Mouse (Mus musculus): ENCODE data around the gene Vmn1r20. TPM values are rescaled to one million over a fixed set of nuclear protein-coding genes. Genes with fewer than 3 reads are reported as not detected.
"Not testable (repeated sequence)": the region's sequence is repeated elsewhere in the genome, so short reads cannot be mapped to it uniquely, and the experiment has no call there.

Gene Vmn1r20
- polyA plus RNA-seq (2015; fragmentation: Nextera tagmentation; extraction: Ambion mirVana), result not detected in 2 replicates

DNA sequence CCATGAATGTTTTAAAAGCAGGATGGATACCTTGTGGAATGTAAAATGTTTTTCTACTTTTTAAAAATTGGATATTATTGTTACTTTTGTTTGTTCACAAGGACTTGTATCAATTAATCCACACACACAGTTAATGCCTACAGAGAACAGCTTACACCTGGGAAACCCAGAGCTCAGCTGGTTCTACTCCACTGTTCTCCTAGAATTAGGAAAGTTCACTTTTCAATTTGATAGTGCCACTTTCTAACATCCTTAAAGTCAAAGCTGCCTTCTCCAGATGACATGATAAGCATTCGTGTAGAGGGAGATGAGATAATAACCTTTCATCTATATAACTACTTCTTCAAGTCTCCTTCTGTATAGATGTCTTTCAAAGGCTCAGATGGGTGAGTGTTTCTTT lies at the start of gene Vmn1r20:
Gene Vmn1r20, plus strand, starts transcription at position 301 of the 400 bp plus-strand sequence.
- WGBS, result 67% methylated on average over 1 of the region's 1 CpGs
- ATAC-seq (ENCODE audit: insufficient number of reproducible peaks, insufficient read depth, low FRiP score, low TSS enrichment, low read depth), result no peak
- H3K36me3 ChIP-seq, result no peaks in the 10 kb centered on the region
- H3K4me3 ChIP-seq, result no peak within 1 kb of the TSS
- no peaks in the 10 kb centered on the region for H3K4me1 ChIP-seq
- no peaks in the 10 kb centered on the region for H3K27me3 ChIP-seq
- H3K27ac ChIP-seq, result no peak within 1 kb of the TSS
- H3K9ac ChIP-seq, result no peak within 1 kb of the TSS
- H3K9me3 ChIP-seq, result no peaks in the 10 kb centered on the region
- H3K4me2 ChIP-seq, result no peak within 1 kb of the TSS

DNA sequence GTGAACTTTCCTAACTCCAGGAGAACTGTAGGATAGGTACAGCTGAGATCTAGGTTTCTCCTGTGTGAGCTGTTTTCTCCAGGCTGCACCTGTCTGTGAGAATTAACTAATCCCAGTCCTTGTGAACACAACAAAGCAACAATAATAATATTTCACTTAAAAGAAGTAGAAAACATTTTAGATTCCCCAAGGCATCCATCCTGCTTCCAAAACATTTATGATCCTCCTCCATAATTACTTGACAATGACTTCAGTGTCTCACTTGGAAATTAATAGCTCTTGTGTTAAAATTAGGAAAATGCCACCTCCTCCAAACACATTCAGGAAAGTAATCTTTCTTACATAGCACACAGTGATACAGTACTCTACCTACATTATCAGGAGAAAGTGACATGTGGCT lies 33.0 kb upstream of the Vmn1r20 start, which contains the start of gene Vmn1r18:
Gene Vmn1r18, minus strand, starts transcription at position 101 of the 400 bp plus-strand sequence.
- H3K4me2 ChIP-seq, result no peak within 1 kb of the TSS
- ATAC-seq (ENCODE audit: insufficient number of reproducible peaks, insufficient read depth, low FRiP score, low TSS enrichment, low read depth), result no peak
- no peak within 1 kb of the TSS for H3K4me3 ChIP-seq
- no peaks in the 10 kb centered on the region for H3K27me3 ChIP-seq
- H3K9ac ChIP-seq, result no peak within 1 kb of the TSS
- no peaks in the 10 kb centered on the region for H3K36me3 ChIP-seq
- H3K27ac ChIP-seq, result no peak within 1 kb of the TSS
- H3K4me1 ChIP-seq, result no peaks in the 10 kb centered on the region
- H3K9me3 ChIP-seq, result no peaks in the 10 kb centered on the region

DNA sequence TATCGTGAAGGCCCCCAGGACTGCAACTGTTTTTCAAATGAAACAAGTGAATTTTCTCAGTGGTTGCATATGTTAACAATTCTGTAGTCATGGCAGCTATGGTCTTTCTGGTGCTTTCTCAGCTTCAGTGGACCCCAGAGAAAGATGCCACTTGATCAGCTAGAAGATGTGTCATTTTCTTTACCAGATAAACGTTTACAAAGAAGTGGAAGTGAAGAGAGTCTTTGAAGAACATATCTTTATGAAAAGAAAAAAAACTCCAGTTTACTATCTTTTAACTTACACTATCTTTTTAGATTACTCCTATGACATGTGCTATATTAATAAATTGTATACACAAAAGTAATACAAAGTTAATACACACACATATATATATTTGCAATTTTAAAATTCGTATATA lies 25.2 kb upstream of the Vmn1r20 start, which contains the start of gene Vmn1r19:
Gene Vmn1r19, plus strand, starts transcription at position 301 of the 400 bp plus-strand sequence.
- ATAC-seq (ENCODE audit: insufficient number of reproducible peaks, insufficient read depth, low FRiP score, low TSS enrichment, low read depth); H3K36me3 ChIP-seq; H3K27me3 ChIP-seq; H3K9ac ChIP-seq; H3K4me3 ChIP-seq; H3K9me3 ChIP-seq; H3K4me1 ChIP-seq; H3K4me2 ChIP-seq; H3K27ac ChIP-seq: not testable (repeated sequence)
- WGBS, result 66% methylated on average over 3 of the region's 3 CpGs

DNA sequence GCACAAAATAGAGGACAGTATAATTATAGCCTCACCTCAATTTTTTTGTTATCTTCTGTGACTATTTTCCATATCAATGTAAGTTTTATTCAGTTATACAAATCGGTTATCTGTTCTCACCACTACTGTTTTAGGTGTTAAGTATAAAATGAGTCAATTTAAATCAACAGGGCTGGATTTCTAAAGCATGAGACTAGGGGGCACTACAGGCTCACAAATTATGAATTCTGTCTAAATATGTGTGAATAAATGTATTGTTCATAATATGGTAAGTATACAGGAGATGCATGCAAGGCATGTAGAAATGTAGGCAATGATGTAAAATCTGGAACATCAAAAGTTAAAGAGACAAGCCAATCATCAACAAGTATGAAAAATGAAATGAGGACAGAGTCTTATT lies 2.5 kb downstream of the Vmn1r20 start:
- ATAC-seq (ENCODE audit: insufficient number of reproducible peaks, insufficient read depth, low FRiP score, low TSS enrichment, low read depth), result no peak
- H3K4me1 ChIP-seq, result no peaks in the 10 kb centered on the region
- WGBS, result 79% methylated on average over 1 of the region's 1 CpGs

DNA sequence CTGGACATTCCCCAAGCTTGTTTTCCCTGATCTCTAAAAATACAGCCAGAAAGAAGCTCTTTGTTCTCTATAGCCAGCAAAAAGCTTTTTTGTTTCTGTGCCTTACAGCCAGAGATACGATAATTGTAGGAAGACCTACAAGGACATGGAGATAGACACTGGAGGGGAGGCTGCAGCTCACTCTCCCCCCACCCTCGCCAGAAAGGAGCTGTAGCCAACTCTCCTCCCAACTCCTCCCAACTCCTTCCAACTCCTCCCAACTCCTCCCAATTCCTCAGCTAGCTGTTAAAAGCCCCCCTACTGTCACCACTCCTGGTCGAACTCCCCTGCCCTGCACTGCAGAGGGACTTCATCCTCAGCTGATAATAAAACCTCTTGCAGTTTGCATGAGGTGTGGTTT lies 39.4 kb downstream of the Vmn1r20 start:
- not testable (repeated sequence) for H3K4me1 ChIP-seq; H3K27ac ChIP-seq; H3K9me3 ChIP-seq; H3K36me3 ChIP-seq; ATAC-seq (ENCODE audit: insufficient number of reproducible peaks, insufficient read depth, low FRiP score, low TSS enrichment, low read depth); H3K4me3 ChIP-seq; H3K9ac ChIP-seq; H3K4me2 ChIP-seq; H3K27me3 ChIP-seq
- WGBS, result 7% methylated on average over 3 of the region's 3 CpGs

More for the DNA sequence above, 2.5 kb downstream of the Vmn1r20 start:
- Histone ChIP-seq H3K27ac (no peak overlapping the region), H3K27me3 (no peaks in the 10 kb centered on the region), H3K36me3 (no peaks in the 10 kb centered on the region), H3K9ac (no peak overlapping the region), H3K9me3 (no peaks in the 10 kb centered on the region), H3K4me2 (no peak overlapping the region), H3K4me3 (no peak overlapping the region)

Other genes with a start within 250 kb of the Vmn1r20 start
- gene Vmn1r13, start 225.6 kb upstream of the Vmn1r20 start, polyA plus RNA-seq (2015; fragmentation: Nextera tagmentation; extraction: Ambion mirVana), result not detected in 2 replicates
- gene Vmn1r14, start 197.2 kb upstream of the Vmn1r20 start, polyA plus RNA-seq (2015; fragmentation: Nextera tagmentation; extraction: Ambion mirVana), result not detected in 2 replicates
- gene Vmn1r15, start 171.0 kb upstream of the Vmn1r20 start, polyA plus RNA-seq (2015; fragmentation: Nextera tagmentation; extraction: Ambion mirVana), result not detected in 2 replicates
- not detected in 2 replicates for gene Vmn1r16, start 99.4 kb upstream of the Vmn1r20 start, polyA plus RNA-seq (2015; fragmentation: Nextera tagmentation; extraction: Ambion mirVana)
- not detected in 2 replicates for gene Vmn1r17, start 65.2 kb upstream of the Vmn1r20 start, polyA plus RNA-seq (2015; fragmentation: Nextera tagmentation; extraction: Ambion mirVana)
- gene Vmn1r18, start 33.1 kb upstream of the Vmn1r20 start, polyA plus RNA-seq (2015; fragmentation: Nextera tagmentation; extraction: Ambion mirVana), result not detected in 2 replicates
- not detected in 2 replicates for gene Vmn1r19, start 25.1 kb upstream of the Vmn1r20 start, polyA plus RNA-seq (2015; fragmentation: Nextera tagmentation; extraction: Ambion mirVana)
- 5.6 and 6.5 TPM in 2 replicates for gene Ppm1k, start 106.5 kb downstream of the Vmn1r20 start, polyA plus RNA-seq (2015; fragmentation: Nextera tagmentation; extraction: Ambion mirVana)
- gene Herc6, start 152.1 kb downstream of the Vmn1r20 start, polyA plus RNA-seq (2015; fragmentation: Nextera tagmentation; extraction: Ambion mirVana), result 1.9 and 2.8 TPM in 2 replicates